Mouse (Mus musculus): ENCODE data around the gene Olfr1393. TPM values are rescaled to one million over a fixed set of nuclear protein-coding genes. Genes with fewer than 3 reads are reported as not detected.

Gene Olfr1393
- polyA plus RNA-seq, 1 experiment from 2014 or later: 0.06 TPM

Other genes starting within 250 kb of the Olfr1393 start
- gene 9930111J21Rik2, start 227.1 kb upstream of the Olfr1393 start, polyA plus RNA-seq (2016; fragmentation: Nextera tagmentation; extraction: Ambion mirVana): 0.30 and 0.51 TPM in 2 replicates
- gene Tgtp2, start 214.1 kb upstream of the Olfr1393 start, polyA plus RNA-seq (2016; fragmentation: Nextera tagmentation; extraction: Ambion mirVana): 0.06 TPM in 1 of 2 replicates, not detected in the other
- gene Ifi47, start 201.7 kb upstream of the Olfr1393 start, polyA plus RNA-seq (2016; fragmentation: Nextera tagmentation; extraction: Ambion mirVana): 0.26 and 0.27 TPM in 2 replicates
- not detected in 2 replicates for gene Olfr1396, start 163.4 kb upstream of the Olfr1393 start, polyA plus RNA-seq (2016; fragmentation: Nextera tagmentation; extraction: Ambion mirVana)
- not detected in 2 replicates for gene Olfr1395, start 136.0 kb upstream of the Olfr1393 start, polyA plus RNA-seq (2016; fragmentation: Nextera tagmentation; extraction: Ambion mirVana)
- not detected in 2 replicates for gene Olfr1394, start 123.9 kb upstream of the Olfr1393 start, polyA plus RNA-seq (2016; fragmentation: Nextera tagmentation; extraction: Ambion mirVana)
- 0.04 TPM in 1 of 2 replicates, not detected in the other for gene Btnl9, start 91.1 kb upstream of the Olfr1393 start, polyA plus RNA-seq (2016; fragmentation: Nextera tagmentation; extraction: Ambion mirVana)
- gene Zfp62, start 75.0 kb upstream of the Olfr1393 start, polyA plus RNA-seq (2016; fragmentation: Nextera tagmentation; extraction: Ambion mirVana): 60.8 and 63.3 TPM in 2 replicates
- 33.5 and 39.0 TPM in 2 replicates for gene Mgat1, start 34.1 kb upstream of the Olfr1393 start, polyA plus RNA-seq (2016; fragmentation: Nextera tagmentation; extraction: Ambion mirVana)
- 0.06 TPM in 1 of 2 replicates, not detected in the other for gene Olfr1392, start 7.0 kb downstream of the Olfr1393 start, polyA plus RNA-seq (2016; fragmentation: Nextera tagmentation; extraction: Ambion mirVana)
- not detected in 2 replicates for gene Olfr10, start 26.4 kb downstream of the Olfr1393 start, polyA plus RNA-seq (2016; fragmentation: Nextera tagmentation; extraction: Ambion mirVana)
- gene Olfr1391, start 44.4 kb downstream of the Olfr1393 start, polyA plus RNA-seq (2016; fragmentation: Nextera tagmentation; extraction: Ambion mirVana): not detected in 2 replicates
- gene Olfr1390, start 56.9 kb downstream of the Olfr1393 start, polyA plus RNA-seq (2016; fragmentation: Nextera tagmentation; extraction: Ambion mirVana): not detected in 2 replicates
- gene Olfr1389, start 144.8 kb downstream of the Olfr1393 start, polyA plus RNA-seq (2016; fragmentation: Nextera tagmentation; extraction: Ambion mirVana): not detected in 2 replicates
- gene Olfr1388, start 158.3 kb downstream of the Olfr1393 start, polyA plus RNA-seq (2016; fragmentation: Nextera tagmentation; extraction: Ambion mirVana): 0.07 TPM in 1 of 2 replicates, not detected in the other
- not detected in 2 replicates for gene Olfr1387, start 177.0 kb downstream of the Olfr1393 start, polyA plus RNA-seq (2016; fragmentation: Nextera tagmentation; extraction: Ambion mirVana)
- gene Olfr1386, start 186.7 kb downstream of the Olfr1393 start, polyA plus RNA-seq (2016; fragmentation: Nextera tagmentation; extraction: Ambion mirVana): not detected in 2 replicates
- not detected in 2 replicates for gene Olfr1385, start 210.8 kb downstream of the Olfr1393 start, polyA plus RNA-seq (2016; fragmentation: Nextera tagmentation; extraction: Ambion mirVana)
- not detected in 2 replicates for gene Olfr1384, start 228.4 kb downstream of the Olfr1393 start, polyA plus RNA-seq (2016; fragmentation: Nextera tagmentation; extraction: Ambion mirVana)
- not detected in 2 replicates for gene Olfr1383, start 241.3 kb downstream of the Olfr1393 start, polyA plus RNA-seq (2016; fragmentation: Nextera tagmentation; extraction: Ambion mirVana)
- gene Olfr1382, start 249.9 kb downstream of the Olfr1393 start, polyA plus RNA-seq (2016; fragmentation: Nextera tagmentation; extraction: Ambion mirVana): not detected in 2 replicates

Data from midbrain, embryonic 12.5 days (tissue).